Mouse (Mus musculus): ENCODE results near the gene Paqr3.

DNA sequence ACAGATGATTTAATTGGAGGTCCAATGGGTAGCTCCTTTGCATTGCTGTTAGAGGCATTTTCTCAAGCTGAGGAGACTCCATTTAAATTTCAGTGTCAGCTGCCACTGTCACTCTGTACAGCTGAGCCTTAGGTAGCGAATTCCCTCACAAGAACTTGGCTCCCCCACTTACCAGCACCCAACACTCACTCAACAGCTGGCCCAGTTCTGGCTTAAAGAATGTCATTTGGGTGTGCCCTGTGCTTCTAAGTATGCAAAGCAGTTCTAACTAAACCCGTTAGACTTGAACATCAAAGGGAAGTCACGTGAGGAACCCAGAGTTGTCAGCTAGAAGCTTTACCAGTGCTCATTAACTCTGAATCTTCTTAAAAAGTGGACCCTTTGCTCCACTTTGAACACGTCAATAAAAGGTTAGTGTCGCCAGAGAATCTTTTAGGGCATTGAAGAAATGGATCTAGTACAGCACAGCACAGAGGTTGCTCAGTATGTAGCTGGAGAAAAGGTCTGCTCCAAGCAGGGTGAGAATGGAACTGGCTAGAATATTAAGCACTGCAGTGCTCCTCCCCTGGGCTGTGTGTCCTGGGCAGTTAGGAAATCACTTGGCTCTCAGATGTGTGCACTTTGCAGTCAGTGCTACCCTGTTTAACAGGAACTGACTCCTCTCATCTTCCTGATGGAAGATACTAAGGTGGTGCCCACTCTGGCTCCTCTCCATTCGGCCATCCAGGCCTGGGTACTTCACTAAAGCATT is 21.2 kb downstream of the Paqr3 start:
- TF ChIP-seq CTCF (IDR thresholded peaks at IDR 0.05; ENCODE audit: low read depth) (no peak), EP300 (IDR thresholded peaks at IDR 0.05; ENCODE audit: low read depth) (no peak)

Data from heart, postnatal 0 days (tissue).